In the genomic region with DNA sequence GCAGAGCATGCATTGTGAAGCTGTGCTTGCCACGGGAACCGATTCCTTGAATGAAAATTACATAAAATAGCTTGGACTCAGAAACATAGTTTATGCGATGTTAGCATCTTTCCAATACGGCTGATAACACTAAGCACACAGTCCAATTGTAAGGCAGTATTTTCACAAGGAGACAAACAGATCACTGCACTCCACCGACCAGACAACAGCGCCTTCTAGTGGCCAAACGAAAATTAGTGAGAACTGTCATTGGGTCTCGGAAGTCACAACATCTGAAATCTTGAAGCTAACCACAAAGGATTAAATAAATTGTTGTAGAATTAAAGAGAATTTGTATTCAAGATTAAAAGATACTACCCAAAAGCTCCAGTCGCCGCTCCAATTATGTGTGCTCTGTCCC, we compare ENCODE assay signal across 9 mouse cellular contexts. TPM values are rescaled to one million over a fixed set of nuclear protein-coding genes. Genes with fewer than 3 reads are reported as not detected.
A peak's percentile ranks its signal among the peaks of the same experiment; 100 is the strongest.
DNase-seq lines count a peak whose midpoint lies in the region; ATAC-seq lines count a peak whose summit lies in the region.
"Had no signal": no experiment of that assay in that cellular context is flagged by ENCODE, and none has a peak within 500 bp of the region (broad histone marks: within the 10 kb centered on the region; RNA-seq: fewer than 3 reads in every experiment).

No protein-coding gene starts in this region.

- ATAC-seq in heart, embryonic 12.5 days (ENCODE audit: insufficient number of reproducible peaks, low FRiP score), result no peak
- peak; percentile 62; the same call in 1 of the 2 replicates for ATAC-seq in megakaryocyte, adult 5-6 weeks (ENCODE audit: poor library complexity, severe bottlenecking)

- peak; percentile 69 for DNase-seq in heart, adult 8-10 months (ENCODE audit: low spot score)
- peak; percentile 71 for DNase-seq in ZHBTc4 (ENCODE audit: low read depth, low spot score)
- peak; percentile 62 to 78 for DNase-seq in cerebellum, postnatal 4 days (ENCODE audit: low spot score in 2 of 2)
- DNase-seq in gastrocnemius, postnatal 14 days, result peak; percentile 62
- peak; percentile 52 for DNase-seq in layer of hippocampus, adult 9-11 months
- peak; percentile 45 to 75 for DNase-seq in spleen, postnatal 10 days (ENCODE audit: low spot score in 2 of 2)

- no peak overlapping the region for H3K9ac ChIP-seq in heart, embryonic 12.5 days

- H3K4me3 ChIP-seq in heart, embryonic 12.5 days, result no peak overlapping the region
- H3K4me3 ChIP-seq: megakaryocyte, embryonic 14.5 days had no signal

- WGBS in heart, embryonic 12.5 days, result 23% methylated on average over 10 of the region's 10 CpGs

- H3K27me3 ChIP-seq in heart, embryonic 12.5 days (replicated peaks), result no peaks in the 10 kb centered on the region
- H3K27me3 ChIP-seq: megakaryocyte, embryonic 14.5 days had no signal

- no peak overlapping the region for H3K27ac ChIP-seq in heart, embryonic 12.5 days (ENCODE audit: poor library complexity, severe bottlenecking)

- intact Hi-C loops in gastrocnemius, postnatal 14 days (cut with DNase I; ENCODE audit: low total_unique reads), result loop anchor here (5.0 kb wide), 1 partner anchor 176 kb away; no protein-coding TSS in a partner anchor

- no peaks in the 10 kb centered on the region for H3K9me3 ChIP-seq in heart, embryonic 12.5 days (replicated peaks)
- H3K9me3 ChIP-seq: megakaryocyte, embryonic 14.5 days had no signal

- H3K36me3 ChIP-seq in heart, embryonic 12.5 days, result no peaks in the 10 kb centered on the region

- H3K4me2 ChIP-seq in heart, embryonic 12.5 days, result no peak overlapping the region

- H3K4me1 ChIP-seq in heart, embryonic 12.5 days (replicated peaks), result no peaks in the 10 kb centered on the region

RNA-seq across cellular contexts. Expression of a gene that starts 4.4 kb away (rescaled TPM):
- total RNA-seq in heart, adult 8-10 months (2022), result under 1 TPM; 0.35 to 0.79 (median 0.62) TPM
- polyA plus RNA-seq in heart, embryonic 12.5 days (2016; fragmentation: Nextera tagmentation; extraction: Ambion mirVana), result 7.6 and 9.3 TPM in 2 replicates
- total RNA-seq in gastrocnemius, postnatal 14 days (2021), result 1 to 10 TPM in 1 of 2 experiments, under 1 TPM in 1; 0.68 to 1.1 TPM
- total RNA-seq in megakaryocyte, adult 5-6 weeks (2015), result 0.21 and 0.74 TPM in 2 replicates
- 0.40 and 0.89 TPM in 2 replicates for total RNA-seq in megakaryocyte, adult 5-6 weeks (2017)
